ENCODE assay signal across 13 mouse cellular contexts in the genomic region with DNA sequence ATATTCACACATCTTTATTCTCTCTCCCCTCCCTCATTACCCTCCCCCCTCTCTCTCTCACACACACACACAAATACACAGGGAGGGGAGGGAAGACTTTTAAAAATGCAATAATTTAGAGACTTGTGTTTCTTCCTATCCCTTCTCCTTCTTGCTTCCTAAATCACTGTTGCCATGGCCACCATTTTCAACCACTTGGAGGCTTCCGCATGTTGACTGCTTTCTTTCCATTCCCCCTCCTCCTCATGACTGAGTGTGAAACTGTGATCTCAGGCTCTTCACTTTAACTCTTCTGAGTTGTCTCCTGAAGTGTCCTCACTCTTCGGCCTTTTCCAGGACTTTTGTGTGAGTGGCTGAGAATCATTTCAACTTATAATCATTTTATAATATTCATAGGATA.
A peak's percentile ranks its signal among the peaks of the same experiment; 100 is the strongest.
DNase-seq lines count a peak whose midpoint lies in the region; ATAC-seq lines count a peak whose summit lies in the region.
"Had no signal": no experiment of that assay in that cellular context is flagged by ENCODE, and none has a peak within 500 bp of the region (broad histone marks: within the 10 kb centered on the region; RNA-seq: fewer than 3 reads in every experiment).

No protein-coding gene starts in this region.

- H3K9me3 ChIP-seq in heart, embryonic 16.5 days (replicated peaks; ENCODE audit: control insufficient read depth, low read length): no peaks in the 10 kb centered on the region
- H3K9me3 ChIP-seq in intestine, embryonic 16.5 days (ENCODE audit: control insufficient read depth, low read length): no peaks in the 10 kb centered on the region
- H3K9me3 ChIP-seq: neural tube, embryonic 15.5 days had no signal

- H3K27me3 ChIP-seq in heart, embryonic 16.5 days (ENCODE audit: control insufficient read depth, insufficient read depth, low read length): no peaks in the 10 kb centered on the region
- no peaks in the 10 kb centered on the region for H3K27me3 ChIP-seq in intestine, embryonic 16.5 days (replicated peaks; ENCODE audit: control insufficient read depth, insufficient read depth, low read length)
- H3K27me3 ChIP-seq: neural tube, embryonic 15.5 days had no signal

- ATAC-seq in heart, embryonic 16.5 days (replicated peaks; ENCODE audit: extremely low read depth, insufficient read depth, low FRiP score): no peak
- ATAC-seq in intestine, embryonic 16.5 days: no peak
- ATAC-seq in cerebellum, adult (ENCODE audit: insufficient number of reproducible peaks, low FRiP score, low TSS enrichment): no peak

- intact Hi-C loops in heart, postnatal 25 days (cut with DNase I): no loop called here

- 73% methylated on average over 2 of the region's 2 CpGs for WGBS in heart, embryonic 16.5 days
- WGBS in intestine, embryonic 16.5 days: 85% methylated on average over 2 of the region's 2 CpGs

- H3K36me3 ChIP-seq in heart, embryonic 16.5 days (ENCODE audit: control insufficient read depth, insufficient read depth): no peaks in the 10 kb centered on the region
- no peaks in the 10 kb centered on the region for H3K36me3 ChIP-seq in intestine, embryonic 16.5 days (ENCODE audit: control insufficient read depth, insufficient read depth, low read length)
- H3K36me3 ChIP-seq: neural tube, embryonic 15.5 days had no signal

- H3K4me3 ChIP-seq in heart, embryonic 16.5 days (ENCODE audit: low read length): no peak overlapping the region
- H3K4me3 ChIP-seq in intestine, embryonic 16.5 days (ENCODE audit: low read length): no peak overlapping the region
- H3K4me3 ChIP-seq: neural tube, embryonic 15.5 days had no signal

- H3K27ac ChIP-seq in heart, embryonic 16.5 days (ENCODE audit: low read length): peak overlapping the region; percentile 82
- H3K27ac ChIP-seq in intestine, embryonic 16.5 days (ENCODE audit: low read length): peak overlapping the region; percentile 64; the same call in 1 of the 2 replicates
- H3K27ac ChIP-seq: macrophage had no signal

- no peak overlapping the region for H3K4me2 ChIP-seq in heart, embryonic 16.5 days (ENCODE audit: low read depth, low read length)
- no peak overlapping the region for H3K4me2 ChIP-seq in intestine, embryonic 16.5 days (ENCODE audit: low read depth, low read length)
- H3K4me2 ChIP-seq: liver, embryonic 11.5 days; neural tube, embryonic 15.5 days had no signal

- DNase-seq in heart, postnatal 25 days (ENCODE audit: low spot score): no peak
- peak; percentile 68 to 81 for DNase-seq in right cerebral cortex, postnatal 10 days (ENCODE audit: low spot score in 2 of 2)
- DNase-seq in right cerebral cortex, postnatal 25 days: no peak
- DNase-seq in neural tube, embryonic 10.5 days (ENCODE audit: extremely low spot score, low spot score): no peak
- DNase-seq: cerebellum, postnatal 36 days; heart, postnatal 10 days; kidney, adult 11 months had no signal

- H3K9ac ChIP-seq in heart, embryonic 16.5 days (ENCODE audit: low read length): no peak overlapping the region
- H3K9ac ChIP-seq in intestine, embryonic 16.5 days (ENCODE audit: low read depth, low read length): no peak overlapping the region
- H3K9ac ChIP-seq: neural tube, embryonic 15.5 days had no signal

- peaks cover 27% of the 10 kb centered on the region for H3K4me1 ChIP-seq in heart, embryonic 16.5 days (ENCODE audit: control insufficient read depth, insufficient read depth, low read length)
- H3K4me1 ChIP-seq in intestine, embryonic 16.5 days (ENCODE audit: control insufficient read depth, insufficient read depth, low read length): 0 out of 2 replicates have a peak, but pooled peaks cover 11% of the 10 kb centered on the region

Comparison
In these comparisons a context has a peak if more than half of its experiments do, and no peak if none do; other contexts are left out.
1. DNase-seq: peak in right cerebral cortex, postnatal 10 days (2 of 2); none in heart, postnatal 25 days (single experiment), right cerebral cortex, postnatal 25 days (single experiment) and neural tube, embryonic 10.5 days (single experiment).